Mouse (Mus musculus): ENCODE results near the gene Lingo1.

Lingo1 gene

DNA sequence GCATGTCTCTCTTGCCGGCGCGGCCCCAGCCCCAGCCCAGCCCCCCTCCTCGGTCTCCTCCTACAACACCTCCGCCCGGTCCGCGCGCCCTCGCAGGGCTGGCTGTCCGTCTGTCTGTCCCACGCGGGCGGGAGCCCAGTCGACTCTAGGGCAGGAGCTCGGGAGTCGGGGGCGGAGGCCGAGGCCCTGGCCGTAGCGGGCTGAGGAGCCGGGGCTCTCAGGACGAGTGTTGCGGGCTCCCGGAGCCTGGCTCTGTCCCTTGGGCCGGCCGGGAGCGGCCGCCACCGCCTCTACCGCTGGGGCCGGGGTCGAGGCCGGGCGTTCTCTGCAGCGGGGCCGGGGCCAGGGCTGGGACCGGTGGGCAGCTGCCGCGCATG, 161.2 kb downstream of the Lingo1 start:
- no peak for DNase-seq (ENCODE audit: low read depth, low spot score)

DNA sequence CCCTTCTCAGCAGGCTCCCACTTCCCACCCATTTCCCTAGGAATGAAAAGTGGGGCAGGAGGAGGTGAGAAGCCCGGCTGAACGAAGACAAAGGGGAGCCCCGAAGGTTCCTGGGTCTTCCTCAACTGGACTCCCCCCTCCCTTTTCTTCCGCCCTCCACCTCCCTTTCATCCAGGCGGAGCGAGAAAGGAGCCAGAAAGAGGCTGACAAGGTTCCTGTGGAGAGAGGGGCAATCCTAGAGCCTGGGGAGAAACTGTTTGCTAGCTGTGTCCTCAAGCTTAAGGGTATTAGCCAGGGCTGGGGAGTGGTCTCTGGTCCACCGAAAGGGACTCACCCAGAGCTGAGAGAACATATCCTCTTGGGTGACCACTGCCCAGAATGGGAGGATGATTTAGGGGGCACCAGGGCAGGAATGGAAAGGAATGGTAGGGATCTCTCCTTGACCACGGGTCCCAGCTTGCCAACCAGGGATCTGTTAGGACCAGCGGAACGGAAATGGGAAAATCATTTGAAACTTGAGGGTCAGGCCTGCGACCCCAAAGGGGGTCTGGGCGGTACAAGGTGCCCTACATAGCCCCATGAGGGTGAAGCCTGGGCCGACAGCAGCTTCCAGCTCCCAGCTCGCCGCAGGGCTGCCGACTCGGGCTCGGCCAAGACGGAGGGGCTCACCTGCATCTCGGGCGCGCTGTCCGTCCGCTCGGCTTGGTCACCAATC, 161.7 kb downstream of the Lingo1 start:
- DNase-seq (ENCODE audit: low read depth, low spot score) = no peak

DNA sequence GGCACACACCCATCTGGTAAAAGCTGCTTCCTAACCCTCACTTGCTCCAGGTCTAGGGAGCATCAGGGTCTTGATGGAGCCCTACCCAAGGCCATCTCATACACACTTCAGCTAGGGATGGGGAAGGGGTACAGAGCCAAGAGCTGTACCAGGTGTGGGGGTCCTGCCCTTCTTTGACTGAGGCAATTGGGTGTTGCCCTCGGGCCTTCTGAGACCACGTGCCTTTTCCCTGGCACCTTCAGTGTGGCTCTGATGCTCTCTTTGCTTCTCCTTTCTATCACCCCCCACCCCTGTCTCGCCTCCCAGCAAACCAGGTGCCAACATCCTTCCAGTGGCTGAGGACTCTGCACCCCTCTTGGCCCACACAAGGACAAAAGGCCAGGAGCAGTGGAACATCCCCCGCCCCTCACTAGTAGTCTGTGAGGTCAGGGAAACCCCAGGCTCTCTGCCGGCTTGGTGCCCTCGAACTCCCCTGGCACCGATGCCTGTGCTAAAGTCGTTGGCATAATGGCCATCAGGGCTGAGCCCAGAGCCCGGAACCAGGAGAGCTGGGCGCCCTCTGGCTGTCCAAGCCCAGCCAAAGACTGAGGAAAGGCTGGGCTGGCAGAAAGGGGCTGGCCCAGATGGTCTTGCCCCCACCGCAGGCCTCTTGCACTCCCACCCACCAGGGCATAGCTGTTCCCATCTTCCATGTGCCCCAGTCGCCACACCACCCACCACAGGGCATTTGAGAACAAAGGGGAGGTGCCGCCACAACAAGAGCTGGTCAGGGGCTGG, 162.6 kb downstream of the Lingo1 start:
- DNase-seq (ENCODE audit: low read depth, low spot score) = no peak

DNA sequence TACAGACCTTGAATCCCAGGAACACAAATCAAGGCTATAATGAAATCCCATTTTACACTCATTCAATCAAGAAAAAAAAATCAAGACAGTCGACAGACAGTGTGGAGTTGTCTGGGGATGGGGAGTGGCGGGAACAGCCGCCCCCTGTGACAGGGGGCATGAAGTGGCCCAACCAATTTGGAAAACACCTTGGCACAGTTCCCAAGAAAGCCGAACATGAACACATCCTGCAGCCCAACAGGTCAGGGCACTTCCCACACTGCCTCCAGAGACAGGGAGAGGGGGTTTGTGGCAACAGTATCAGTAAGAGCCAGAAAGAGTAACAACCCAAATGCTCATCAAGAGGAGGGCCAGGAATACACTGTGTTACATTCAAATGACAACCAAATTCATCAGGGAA, 165.3 kb downstream of the Lingo1 start:
- DNase-seq (ENCODE audit: low read depth, low spot score) = no peak

DNA sequence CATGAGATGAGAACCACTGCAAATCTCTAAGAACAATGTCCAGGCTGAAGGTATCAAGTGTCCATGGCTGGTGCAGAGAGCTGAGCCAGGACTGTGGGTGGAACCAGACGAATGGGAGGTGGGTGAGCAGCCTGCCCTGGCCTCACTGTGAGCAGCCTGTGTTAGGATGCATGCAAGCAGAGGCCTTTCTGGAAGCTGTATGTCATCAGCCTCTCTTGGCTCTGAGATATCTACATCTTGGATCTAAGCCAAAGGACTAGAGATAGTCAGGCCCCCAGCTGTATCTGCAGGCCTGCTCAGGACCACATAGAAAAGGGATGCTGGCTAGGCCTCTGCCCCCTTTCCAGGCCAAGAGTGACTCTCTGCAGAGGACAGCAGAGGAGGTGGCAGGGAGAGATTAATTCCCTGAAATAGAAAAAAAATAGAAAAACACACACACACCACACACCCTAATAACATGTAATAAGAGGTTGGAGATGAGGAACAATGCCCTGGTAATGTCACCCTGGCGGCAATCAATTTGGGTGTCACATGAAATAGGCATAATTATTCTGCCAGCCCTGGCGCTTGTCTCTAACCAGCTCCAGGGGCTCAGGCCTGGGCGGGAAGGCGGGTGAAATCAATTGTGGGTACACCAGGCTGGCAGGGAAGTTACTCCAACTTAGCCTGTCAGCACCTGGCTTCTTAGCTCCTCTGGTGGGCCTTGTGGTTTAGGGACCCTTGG, 166.4 kb downstream of the Lingo1 start:
- DNase-seq (ENCODE audit: low read depth, low spot score) = no peak

DNA sequence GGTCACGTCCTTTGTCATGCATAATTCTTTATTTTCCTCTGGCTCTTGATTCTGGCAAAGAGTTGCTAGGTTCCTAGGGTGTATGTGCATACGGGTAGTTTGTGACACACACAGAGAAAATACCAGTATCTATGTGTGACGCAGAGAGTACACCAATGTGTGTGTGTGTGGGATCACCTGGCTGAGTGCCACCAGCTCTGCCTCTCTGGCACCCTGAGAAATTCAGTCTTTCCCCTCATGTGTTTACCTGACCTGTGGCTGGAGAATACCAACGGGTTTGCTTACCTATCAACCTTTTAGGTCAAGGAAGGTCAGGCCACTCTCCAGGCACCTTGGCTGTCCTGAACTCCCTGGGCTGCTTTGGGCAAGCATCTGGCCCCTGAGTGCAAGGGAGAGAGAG, 169.0 kb downstream of the Lingo1 start:
- DNase-seq (ENCODE audit: low read depth, low spot score) = no peak

DNA sequence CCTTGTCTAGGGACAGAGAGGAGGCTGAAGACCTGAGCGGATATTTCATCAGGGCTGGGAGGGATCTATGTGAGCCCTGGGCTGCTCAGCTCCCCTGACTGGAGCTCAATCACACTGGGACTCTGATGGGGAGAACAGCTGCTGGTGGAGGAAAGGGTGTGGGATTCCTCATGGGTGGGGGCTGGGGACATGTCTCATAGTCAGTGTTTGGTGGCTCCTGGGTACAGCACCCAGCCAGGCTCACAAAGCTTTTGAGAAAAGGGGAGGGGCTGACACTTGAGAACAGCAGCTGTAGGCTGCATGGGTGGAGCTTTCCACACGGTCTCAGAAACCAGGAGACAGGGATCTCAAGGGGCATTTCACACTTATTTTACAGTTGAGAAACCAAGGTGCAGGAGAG, 171.3 kb downstream of the Lingo1 start:
- DNase-seq (ENCODE audit: low read depth, low spot score) = no peak

DNA sequence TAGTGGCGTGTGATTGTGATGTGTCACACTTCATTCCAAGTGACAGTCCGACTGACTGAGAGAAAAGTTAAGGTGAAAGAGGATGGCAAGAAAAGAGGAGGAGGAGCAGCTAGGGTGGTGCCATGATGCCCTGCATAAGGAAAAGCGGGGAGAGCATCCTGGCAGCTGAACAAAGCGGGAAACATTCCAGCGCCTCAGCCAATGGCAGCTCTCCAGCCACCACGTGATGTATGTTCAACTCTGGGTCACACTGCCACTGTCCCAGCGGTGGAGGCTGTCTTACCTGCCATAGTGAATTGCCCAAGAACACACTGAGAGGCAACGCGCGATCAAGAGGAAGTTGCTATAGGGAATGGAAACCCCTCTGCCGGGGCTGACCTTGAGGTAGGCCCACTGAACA, 172.9 kb downstream of the Lingo1 start:
- DNase-seq (ENCODE audit: low read depth, low spot score) = no peak

DNA sequence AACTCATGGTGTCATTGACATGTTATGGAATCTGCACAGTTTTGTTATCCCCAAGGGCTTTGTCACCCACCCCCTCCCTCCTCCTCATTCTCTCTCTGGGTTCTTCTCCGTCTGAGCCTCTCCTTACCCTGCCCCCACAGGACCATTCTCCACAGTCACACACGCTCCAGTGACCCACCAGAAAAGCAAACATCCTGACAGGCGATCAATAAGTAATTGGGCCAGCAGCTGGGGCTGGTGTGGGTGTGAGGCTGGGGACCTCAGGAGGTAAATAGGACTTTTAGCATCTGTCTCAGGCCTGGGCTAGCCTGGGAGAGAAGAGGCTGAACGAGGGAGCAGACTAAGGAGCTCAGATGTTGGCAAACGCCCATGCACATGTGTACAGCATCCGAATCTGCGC, 173.5 kb downstream of the Lingo1 start:
- no peak for DNase-seq (ENCODE audit: low read depth, low spot score)

DNA sequence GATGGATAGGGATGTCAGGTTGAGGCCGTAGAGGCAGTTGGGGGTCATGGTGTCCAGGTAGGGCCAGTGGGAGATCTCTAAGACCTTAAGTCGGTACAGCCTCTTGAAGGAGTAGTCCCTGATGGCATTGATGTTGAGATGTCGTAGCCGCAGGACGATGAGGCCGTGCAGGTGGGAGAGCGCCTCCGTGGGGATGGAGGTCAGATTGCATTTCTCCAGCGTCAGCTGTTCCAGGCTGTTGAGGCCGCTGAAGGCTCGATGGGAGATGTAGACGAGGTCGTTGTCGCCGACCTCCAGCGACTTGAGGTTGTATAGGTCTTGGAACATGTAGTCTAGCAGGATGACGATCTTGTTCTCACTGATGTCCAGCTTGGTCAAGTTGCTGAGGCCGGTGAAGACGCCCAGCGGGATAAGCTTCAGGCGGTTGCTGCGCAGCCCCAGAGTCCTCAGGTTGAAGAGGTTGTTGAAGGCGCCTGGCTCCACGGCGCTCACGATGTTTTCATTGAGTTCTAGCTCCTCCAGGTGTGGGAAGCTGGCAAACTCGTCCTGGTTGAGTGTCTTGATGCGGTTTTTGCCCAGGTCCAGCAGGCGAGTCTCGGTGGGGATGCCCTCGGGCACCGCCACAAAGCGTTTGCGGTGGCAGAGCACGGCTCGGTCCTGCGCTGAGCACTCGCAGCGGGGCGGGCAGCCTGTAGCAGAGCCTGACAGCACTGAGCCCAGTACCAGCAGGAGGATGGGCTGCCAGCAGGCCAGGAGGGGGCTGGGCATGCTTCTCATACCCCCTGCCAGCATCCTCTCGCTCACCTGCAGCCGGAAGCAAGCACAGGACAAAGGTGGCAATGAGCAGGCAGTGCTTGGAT, 175.5 kb downstream of the Lingo1 start:
- no peak for DNase-seq (ENCODE audit: low read depth, low spot score)

DNA sequence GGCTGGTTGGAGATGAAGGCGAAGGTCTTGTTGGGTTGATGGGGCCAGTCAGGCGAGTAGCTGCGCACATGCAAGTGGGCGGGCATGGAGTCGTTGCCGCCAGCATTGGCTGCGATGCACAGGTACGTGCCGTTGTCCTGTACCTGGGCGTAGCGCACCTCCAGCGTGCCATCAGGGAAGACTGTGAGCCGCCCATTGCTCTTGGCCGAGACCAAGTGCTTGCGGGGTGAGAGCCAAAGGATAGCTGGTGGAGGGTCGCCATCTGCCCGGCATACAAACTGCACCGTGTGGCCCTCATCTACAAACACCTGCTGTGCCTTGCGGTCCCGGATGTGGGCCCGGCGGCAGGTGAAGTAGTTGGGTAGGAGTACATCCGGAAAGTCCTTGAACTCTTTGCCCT, 176.6 kb downstream of the Lingo1 start:
- no peak for DNase-seq (ENCODE audit: low read depth, low spot score)

DNA sequence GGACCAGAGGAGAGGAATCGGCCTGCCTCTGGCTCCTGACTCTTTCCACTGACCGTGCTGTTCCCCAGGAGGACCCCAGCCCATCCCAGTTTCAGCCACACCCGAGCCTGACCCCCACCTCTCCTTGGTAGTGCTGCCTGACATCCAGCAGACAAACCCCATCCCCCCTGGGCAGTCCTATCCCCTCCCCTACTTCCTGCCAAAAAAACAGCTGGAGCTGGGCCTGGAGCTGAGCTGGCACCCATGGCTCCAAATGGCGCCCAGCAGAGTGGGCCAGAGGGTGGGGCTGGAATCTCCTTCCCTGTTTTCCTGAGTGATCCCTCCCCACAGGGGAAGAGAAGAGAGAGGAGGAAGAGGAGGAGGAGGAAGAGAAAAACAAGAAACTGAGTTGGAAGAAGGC, 177.6 kb downstream of the Lingo1 start:
- DNase-seq (ENCODE audit: low read depth, low spot score) = no peak

DNA sequence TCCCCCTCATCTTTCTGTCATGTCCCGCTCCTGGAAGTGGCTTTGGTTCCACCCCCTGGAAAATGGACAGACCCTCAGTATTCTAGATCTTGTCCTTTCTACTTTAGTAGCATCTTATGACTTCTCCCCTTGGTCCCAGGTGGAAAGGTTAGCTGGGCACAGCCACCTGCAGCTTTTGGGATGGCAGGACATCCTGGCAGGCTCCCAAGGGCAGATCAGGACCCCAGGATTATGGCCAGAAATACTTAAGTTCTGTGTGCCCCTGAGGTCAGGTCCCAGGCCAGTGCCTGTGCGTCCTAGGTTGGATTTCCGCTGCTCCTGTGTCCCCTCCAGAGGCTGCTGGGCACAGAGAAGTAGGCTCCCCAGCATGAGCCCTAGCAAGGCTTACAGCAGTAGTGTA, 180.2 kb downstream of the Lingo1 start:
- no peak for DNase-seq (ENCODE audit: low read depth, low spot score)

DNA sequence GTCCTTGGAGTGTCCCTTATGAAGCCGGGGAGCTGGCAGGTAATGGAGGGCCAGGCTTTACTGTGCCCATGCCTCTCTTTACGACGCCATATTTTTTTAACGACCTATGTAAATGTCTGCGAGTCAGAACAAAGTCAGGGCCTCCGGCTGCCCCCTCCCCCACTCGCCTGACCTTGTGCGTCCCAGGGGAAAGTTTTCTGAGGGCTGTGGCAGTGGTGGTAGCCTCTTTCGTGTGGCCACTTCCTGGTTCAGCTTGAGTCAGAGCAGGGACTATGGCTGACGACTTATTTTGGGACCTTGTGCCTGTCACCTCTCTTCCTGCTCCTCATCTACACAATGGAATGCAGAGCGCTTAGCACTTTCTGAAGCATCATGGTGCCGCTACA, 183.5 kb downstream of the Lingo1 start:
- no peak for DNase-seq (ENCODE audit: low read depth, low spot score)

DNA sequence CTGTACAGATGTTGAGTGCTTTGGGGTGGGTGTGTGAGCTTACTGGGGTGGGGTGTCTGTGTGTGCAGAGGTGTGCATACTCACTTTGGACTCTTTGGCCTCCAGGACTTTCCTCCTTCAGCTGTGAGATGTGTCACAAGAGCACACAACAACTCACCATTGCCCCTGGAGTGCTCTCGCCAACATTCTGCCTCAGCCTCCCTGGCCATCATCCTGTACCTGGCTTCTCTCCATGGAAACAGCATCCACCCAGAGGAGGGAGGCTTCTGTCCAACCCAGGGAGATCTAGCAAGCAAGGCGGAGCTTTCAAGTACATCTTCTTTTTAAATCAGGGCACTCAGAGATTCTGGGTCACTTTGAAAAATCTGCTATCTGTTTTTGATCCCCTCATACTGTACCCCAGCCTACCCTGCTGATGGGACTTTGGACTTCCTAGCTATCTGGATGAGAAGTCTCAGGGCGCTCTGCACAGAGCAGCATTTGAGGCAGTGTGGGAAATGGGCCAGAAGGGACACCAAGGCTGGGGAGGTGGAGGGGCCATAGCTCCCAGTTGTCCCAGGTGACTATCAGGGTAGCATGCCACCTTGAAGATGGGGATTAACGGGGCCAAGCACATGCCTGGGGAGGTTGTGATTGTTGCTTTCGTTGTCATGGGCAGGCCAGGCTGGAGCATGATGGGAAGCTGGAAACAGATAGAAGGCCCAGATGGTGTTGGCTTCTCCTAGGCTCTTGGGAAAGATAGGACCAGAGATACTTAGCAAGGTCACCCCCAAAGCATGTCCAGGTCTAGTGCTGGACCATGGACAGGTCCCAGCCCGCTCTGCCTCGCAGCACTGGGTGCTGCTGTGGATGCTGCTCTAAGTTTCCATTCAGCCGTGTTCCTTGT, 184.1 kb downstream of the Lingo1 start:
- DNase-seq (ENCODE audit: low read depth, low spot score) = no peak

DNA sequence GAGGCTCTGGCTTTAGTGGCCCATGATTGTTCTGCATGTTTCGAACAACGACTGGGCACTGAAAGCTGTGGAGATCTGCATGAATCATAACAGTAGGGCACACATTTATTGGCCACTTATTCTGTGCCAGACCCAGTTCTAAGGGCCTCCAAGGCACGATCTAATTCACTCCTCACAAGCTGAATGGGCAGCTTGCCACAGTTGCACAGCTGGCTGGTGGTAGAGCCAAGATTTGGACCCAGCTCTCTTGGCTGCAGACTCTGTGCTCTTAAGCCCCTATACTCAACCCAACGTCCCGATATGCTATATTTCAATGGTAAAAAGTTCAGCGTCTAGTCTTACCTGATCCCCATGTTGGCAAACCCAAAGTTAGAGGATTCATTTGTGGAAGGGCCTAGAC, 185.3 kb downstream of the Lingo1 start:
- no peak for DNase-seq (ENCODE audit: low read depth, low spot score)

DNA sequence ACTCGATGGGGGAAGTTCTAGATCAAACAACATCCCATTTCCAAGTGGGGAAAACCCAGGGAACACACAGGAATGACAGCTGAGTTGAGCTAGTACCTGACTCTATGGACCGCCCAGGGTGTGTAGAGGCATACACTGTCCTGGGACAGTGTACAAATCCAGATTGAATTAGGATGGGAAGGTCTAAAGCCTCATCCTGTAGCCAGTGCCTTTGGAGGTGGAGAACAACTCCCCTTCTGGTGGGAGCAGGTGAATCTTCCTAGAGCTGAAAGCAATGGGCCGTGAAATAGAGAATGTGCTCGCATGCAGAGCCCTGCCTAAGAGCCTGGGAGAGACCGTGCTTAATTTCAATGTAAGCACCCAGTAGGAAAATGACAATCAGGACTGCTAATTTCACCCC, 185.8 kb downstream of the Lingo1 start:
- no peak for DNase-seq (ENCODE audit: low read depth, low spot score)

DNA sequence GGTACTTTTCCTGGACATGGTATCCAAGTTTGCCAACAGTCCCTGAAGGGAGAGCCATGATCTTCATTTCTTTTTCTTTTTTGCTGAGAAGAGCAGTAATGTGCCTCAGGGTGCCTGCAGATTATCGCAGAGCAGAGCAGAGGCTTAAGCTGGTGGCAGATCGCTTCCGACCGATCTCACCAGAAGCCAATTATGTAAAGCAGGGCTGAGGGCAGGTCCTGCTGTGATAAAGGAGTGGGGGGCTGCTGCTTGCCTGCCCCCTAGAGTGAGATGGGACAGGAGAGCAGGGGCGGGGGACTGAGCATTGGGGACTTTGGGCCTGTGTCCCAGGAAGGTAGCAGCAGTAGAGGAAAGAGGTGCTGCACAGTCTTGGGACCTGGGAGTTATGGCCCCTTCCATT, 186.8 kb downstream of the Lingo1 start:
- DNase-seq (ENCODE audit: low read depth, low spot score) = no peak

DNA sequence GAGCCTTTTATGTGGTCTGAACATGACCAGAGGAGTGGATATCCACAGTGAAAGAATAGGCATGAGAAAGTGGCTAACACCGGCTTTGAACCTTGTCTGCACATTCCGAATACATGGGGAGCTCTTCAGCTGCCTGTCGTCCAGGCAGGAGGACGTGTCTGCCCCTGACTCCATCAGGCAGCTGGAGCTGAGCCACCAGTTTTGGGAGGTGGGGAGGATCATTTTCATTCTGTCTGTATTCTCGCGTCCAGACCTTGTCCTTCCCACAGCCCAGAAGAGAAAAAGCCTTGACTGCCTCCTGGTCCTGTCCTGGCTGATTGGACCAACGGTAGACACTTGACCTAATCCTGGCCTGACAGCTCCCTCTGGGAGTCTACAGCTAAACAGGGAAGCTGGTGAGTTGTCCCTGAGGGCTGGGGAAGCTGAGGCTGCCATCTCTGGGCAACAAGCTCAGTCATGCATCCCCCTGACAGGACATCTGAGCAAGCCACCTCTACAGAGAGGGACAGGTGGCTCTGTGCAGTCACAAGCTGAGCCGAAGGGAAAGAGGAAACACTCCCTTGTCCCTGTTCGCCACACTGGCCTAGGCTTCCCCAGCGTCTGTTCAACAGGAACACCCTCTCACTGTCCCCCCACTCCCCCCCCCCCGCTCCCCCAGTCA, 187.4 kb downstream of the Lingo1 start:
- DNase-seq (ENCODE audit: low read depth, low spot score) = no peak

DNA sequence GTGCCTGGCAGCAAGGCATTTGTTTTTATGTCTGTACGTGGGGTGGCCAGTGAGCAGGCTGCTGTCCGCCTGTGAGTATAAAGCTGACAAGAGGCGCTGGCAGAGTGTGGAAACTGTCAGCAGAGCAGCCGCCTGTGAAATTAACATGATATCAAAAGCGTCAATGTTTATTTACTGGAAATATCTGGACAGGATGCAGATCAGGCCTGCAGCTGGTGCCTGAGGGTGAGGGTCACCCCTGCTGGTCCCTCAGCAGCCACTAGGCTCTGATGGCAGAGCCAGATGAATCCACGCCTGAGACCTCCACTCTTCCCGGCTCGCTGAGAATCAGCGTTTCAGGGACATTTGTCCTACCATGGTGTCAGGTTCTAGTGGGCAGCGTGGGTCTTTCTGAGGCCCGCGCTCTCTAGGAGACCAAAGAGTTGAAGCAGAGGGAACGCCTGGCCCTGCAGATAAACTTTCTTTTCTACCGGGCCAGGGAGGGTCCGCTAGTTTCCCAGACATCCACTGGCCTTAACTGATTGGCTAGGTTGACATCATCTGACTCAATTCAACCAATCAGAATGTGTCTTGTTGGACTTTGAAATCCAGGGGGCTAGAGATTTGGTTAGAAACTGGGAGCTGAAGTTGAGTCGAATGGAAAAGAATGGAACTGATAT, 190.1 kb downstream of the Lingo1 start:
- DNase-seq (ENCODE audit: low read depth, low spot score) = no peak

All from skeletal muscle tissue, adult 2 months (tissue).